Comparison of ENCODE assay signal across 14 mouse cellular contexts in genomic region chr6:97438918-97439645, GRCm38 (mm10).
DNase-seq lines count a peak whose midpoint lies in the region; ATAC-seq and TF ChIP-seq lines count a peak whose summit lies in the region.
"Had no signal": no experiment of that assay in that cellular context is flagged by ENCODE, and none has a peak within 500 bp of the region (broad histone marks: within the 10 kb centered on the region; RNA-seq: fewer than 3 reads in every experiment).

No protein-coding gene starts in this region.

- H3K4me3 ChIP-seq in heart, postnatal 0 days (ENCODE audit: low read depth, low read length): no peak overlapping the region
- H3K4me3 ChIP-seq in heart, embryonic 11.5 days (ENCODE audit: low read depth, low read length): no peak overlapping the region
- H3K4me3 ChIP-seq in bone marrow macrophage, adult 2 months (ENCODE audit: insufficient read depth, low read length): peak overlapping the region; percentile 43
- no peak overlapping the region for H3K4me3 ChIP-seq in liver, embryonic 16.5 days (ENCODE audit: low read depth, low read length)
- no peak overlapping the region for H3K4me3 ChIP-seq in intestine, postnatal 0 days (ENCODE audit: low read depth, low read length)
- H3K4me3 ChIP-seq: embryonic facial prominence, embryonic 13.5 days; kidney, embryonic 15.5 days had no signal

- no peak overlapping the region for H3K9ac ChIP-seq in heart, postnatal 0 days (replicated peaks; ENCODE audit: low read depth, low read length)
- no peak overlapping the region for H3K9ac ChIP-seq in heart, embryonic 11.5 days (ENCODE audit: low read depth, low read length)
- H3K9ac ChIP-seq in liver, embryonic 16.5 days (ENCODE audit: low read depth, low read length): no peak overlapping the region
- H3K9ac ChIP-seq in intestine, postnatal 0 days (ENCODE audit: low read depth, low read length): no peak overlapping the region
- H3K9ac ChIP-seq: embryonic facial prominence, embryonic 13.5 days; kidney, embryonic 15.5 days had no signal

- no peak for ATAC-seq in heart, postnatal 0 days (ENCODE audit: insufficient read depth, low read depth)
- no peak for ATAC-seq in heart, embryonic 11.5 days (replicated peaks; ENCODE audit: insufficient number of reproducible peaks, low FRiP score, low TSS enrichment)
- ATAC-seq in liver, embryonic 16.5 days (ENCODE audit: low read depth): peak; percentile 27; the same call in 1 of the 2 replicates
- ATAC-seq in intestine, postnatal 0 days: no peak

- H3K4me2 ChIP-seq in heart, postnatal 0 days (ENCODE audit: low read depth, low read length): no peak overlapping the region
- no peak overlapping the region for H3K4me2 ChIP-seq in heart, embryonic 11.5 days
- no peak overlapping the region for H3K4me2 ChIP-seq in liver, embryonic 16.5 days (ENCODE audit: low read depth, low read length)
- H3K4me2 ChIP-seq in intestine, postnatal 0 days (replicated peaks; ENCODE audit: low read depth): no peak overlapping the region
- H3K4me2 ChIP-seq: embryonic facial prominence, embryonic 13.5 days; kidney, embryonic 15.5 days had no signal

- TF ChIP-seq CTCF in heart, postnatal 0 days (IDR thresholded peaks at IDR 0.05; ENCODE audit: low read depth): no peak
- no peak for TF ChIP-seq CTCF in bone marrow macrophage, adult 2 months (IDR thresholded peaks at IDR 0.05; ENCODE audit: low read depth, low read length)
- no peak for TF ChIP-seq CTCF in intestine, postnatal 0 days (IDR thresholded peaks at IDR 0.05; ENCODE audit: low read depth)

- TF ChIP-seq EP300 in heart, postnatal 0 days (IDR thresholded peaks at IDR 0.05; ENCODE audit: low read depth): no peak

- no peaks in the 10 kb centered on the region for H3K36me3 ChIP-seq in heart, postnatal 0 days (replicated peaks; ENCODE audit: control insufficient read depth, insufficient read depth, low read length)
- no peaks in the 10 kb centered on the region for H3K36me3 ChIP-seq in heart, embryonic 11.5 days (ENCODE audit: control insufficient read depth, insufficient read depth, low read length)
- no peaks in the 10 kb centered on the region for H3K36me3 ChIP-seq in liver, embryonic 16.5 days (ENCODE audit: control insufficient read depth, insufficient read depth)
- H3K36me3 ChIP-seq in intestine, postnatal 0 days (ENCODE audit: control insufficient read depth, insufficient read depth): no peaks in the 10 kb centered on the region
- H3K36me3 ChIP-seq: embryonic facial prominence, embryonic 13.5 days; kidney, embryonic 15.5 days had no signal

- peak overlapping the region; percentile 15; the same call in 1 of the 2 replicates for H3K27ac ChIP-seq in heart, postnatal 0 days (ENCODE audit: low read depth)
- no peak overlapping the region for H3K27ac ChIP-seq in heart, embryonic 11.5 days (ENCODE audit: low read depth, low read length)
- peak overlapping the region; percentile 99 for H3K27ac ChIP-seq in bone marrow macrophage, adult 2 months (ENCODE audit: insufficient read depth, low read depth, low read length)
- 0 out of 2 replicates have a peak overlapping the region, but pooled peaks have one; percentile 30 for H3K27ac ChIP-seq in liver, embryonic 16.5 days (ENCODE audit: low read length)
- no peak overlapping the region for H3K27ac ChIP-seq in intestine, postnatal 0 days (ENCODE audit: low read depth, low read length)
- H3K27ac ChIP-seq: embryonic facial prominence, embryonic 13.5 days; kidney, embryonic 15.5 days; stomach, postnatal 0 days had no signal

- no peaks in the 10 kb centered on the region for H3K27me3 ChIP-seq in heart, postnatal 0 days (ENCODE audit: control insufficient read depth, insufficient read depth, low read length)
- no peaks in the 10 kb centered on the region for H3K27me3 ChIP-seq in heart, embryonic 11.5 days (ENCODE audit: control insufficient read depth, insufficient read depth, low read length)
- H3K27me3 ChIP-seq in liver, embryonic 16.5 days (ENCODE audit: control insufficient read depth, insufficient read depth, low read depth, low read length): no peaks in the 10 kb centered on the region
- H3K27me3 ChIP-seq in intestine, postnatal 0 days (replicated peaks; ENCODE audit: control insufficient read depth, insufficient read depth, low read length): no peaks in the 10 kb centered on the region
- H3K27me3 ChIP-seq: embryonic facial prominence, embryonic 13.5 days; kidney, embryonic 15.5 days had no signal

- 63% methylated on average over 16 of the region's 16 CpGs for WGBS in heart, postnatal 0 days
- WGBS in heart, embryonic 11.5 days (ENCODE audit: insufficient replicate concordance): 73% methylated on average over 16 of the region's 16 CpGs
- 20% methylated on average over 16 of the region's 16 CpGs for WGBS in liver, embryonic 16.5 days (ENCODE audit: insufficient replicate concordance)
- WGBS in intestine, postnatal 0 days: 76% methylated on average over 16 of the region's 16 CpGs

- H3K4me1 ChIP-seq in heart, postnatal 0 days (ENCODE audit: control insufficient read depth, insufficient read depth): peaks cover 3% of the 10 kb centered on the region; the same call in 1 of the 2 replicates
- H3K4me1 ChIP-seq in heart, embryonic 11.5 days (ENCODE audit: control insufficient read depth, insufficient read depth, low read length): peaks cover 5% of the 10 kb centered on the region; the same call in 1 of the 2 replicates
- H3K4me1 ChIP-seq in bone marrow macrophage, adult 2 months (ENCODE audit: control insufficient read depth, insufficient read depth, low read length): peaks cover 76% of the 10 kb centered on the region
- H3K4me1 ChIP-seq in liver, embryonic 16.5 days (ENCODE audit: control insufficient read depth, low read depth, low read length): no peaks in the 10 kb centered on the region
- H3K4me1 ChIP-seq in intestine, postnatal 0 days (replicated peaks; ENCODE audit: control insufficient read depth, insufficient read depth, low read length): no peaks in the 10 kb centered on the region

- TF ChIP-seq POLR2A in bone marrow macrophage, adult 2 months (IDR thresholded peaks at IDR 0.05; ENCODE audit: borderline replicate concordance, low read depth, low read length): no peak; the same call in 1 of the 2 replicates

- no peak for DNase-seq in heart, postnatal 0 days (ENCODE audit: low spot score)
- peak; percentile 28 for DNase-seq in A20 (ENCODE audit: low read depth, low spot score)
- no peak for DNase-seq in cerebellum, postnatal 4 days (ENCODE audit: low spot score in 2 of 2)
- no peak for DNase-seq in cerebellum, postnatal 36 days
- DNase-seq: cerebellum, adult 18-20 months; heart, postnatal 14 days; lung, postnatal 10 days had no signal

- no peaks in the 10 kb centered on the region for H3K9me3 ChIP-seq in heart, postnatal 0 days (replicated peaks; ENCODE audit: control insufficient read depth, low read length)
- no peaks in the 10 kb centered on the region for H3K9me3 ChIP-seq in heart, embryonic 11.5 days (replicated peaks; ENCODE audit: control insufficient read depth, low read length)
- no peaks in the 10 kb centered on the region for H3K9me3 ChIP-seq in liver, embryonic 16.5 days (replicated peaks; ENCODE audit: control insufficient read depth, low read length)
- no peaks in the 10 kb centered on the region for H3K9me3 ChIP-seq in intestine, postnatal 0 days (ENCODE audit: control insufficient read depth)
- H3K9me3 ChIP-seq: embryonic facial prominence, embryonic 13.5 days; kidney, embryonic 15.5 days had no signal

Comparison
In these comparisons a context has a peak if more than half of its experiments do, and no peak if none do; other contexts are left out.
1. H3K27ac ChIP-seq: peak in heart, postnatal 0 days (single experiment), bone marrow macrophage, adult 2 months (single experiment) and liver, embryonic 16.5 days (single experiment); none in heart, embryonic 11.5 days (single experiment) and intestine, postnatal 0 days (single experiment).